Mouse (Mus musculus): ENCODE results near the gene Rasgef1b. TPM values are rescaled to one million over a fixed set of nuclear protein-coding genes. Genes with fewer than 3 reads are reported as not detected.
A peak's percentile ranks its signal among the peaks of the same experiment; 100 is the strongest.

Gene Rasgef1b
- polyA plus RNA-seq, 1 experiment from 2014 or later, result 39.7 TPM

GRCm38 (mm10) chr5:99519556-99519955, 209.3 kb downstream of the Rasgef1b start:
- Histone ChIP-seq H3K4me2 (replicated peaks) (no peak overlapping the region), H3K36me3 (no peaks in the 10 kb centered on the region), H3K4me1 (peaks cover 18% of the 10 kb centered on the region), H3K4me3 (no peak overlapping the region), H3K27me3 (replicated peaks) (no peaks in the 10 kb centered on the region), H3K27ac (no peak overlapping the region), H3K9ac (no peak overlapping the region), H3K9me3 (no peaks in the 10 kb centered on the region)
- 84% methylated on average over 2 of the region's 2 CpGs for WGBS
- ATAC-seq (ENCODE audit: low FRiP score, low read depth), result no peak

DNA sequence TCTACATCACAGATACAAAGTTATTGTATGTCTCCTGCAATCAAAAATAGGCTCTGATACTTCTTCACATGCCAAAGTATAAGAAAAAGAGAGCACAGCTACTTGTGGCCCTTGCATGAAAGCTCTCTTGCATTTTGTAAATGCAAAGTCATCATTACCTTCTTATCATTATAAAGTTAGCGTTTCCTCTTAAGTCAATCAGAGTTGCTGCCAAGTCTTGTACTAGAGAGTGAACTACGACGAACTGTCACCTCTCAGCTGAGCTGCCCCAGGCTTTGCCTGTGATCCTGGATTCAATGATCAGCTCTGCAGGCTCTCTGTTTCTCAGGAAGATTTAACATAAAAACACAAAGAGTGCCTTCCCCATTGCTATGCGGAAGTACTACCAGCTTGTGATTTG, 209.8 kb downstream of the Rasgef1b start:
- no peak overlapping the region for H3K9ac ChIP-seq
- H3K36me3 ChIP-seq, result no peaks in the 10 kb centered on the region
- H3K4me3 ChIP-seq, result no peak overlapping the region
- no peaks in the 10 kb centered on the region for H3K9me3 ChIP-seq
- no peak overlapping the region for H3K27ac ChIP-seq
- no peak overlapping the region for H3K4me2 ChIP-seq (replicated peaks)
- ATAC-seq (ENCODE audit: low FRiP score, low read depth), result no peak
- H3K27me3 ChIP-seq (replicated peaks), result no peaks in the 10 kb centered on the region
- peaks cover 18% of the 10 kb centered on the region for H3K4me1 ChIP-seq
- WGBS, result 53% methylated on average over 4 of the region's 4 CpGs

- no peak overlapping the region for H3K9ac ChIP-seq
- no peak overlapping the region for H3K4me3 ChIP-seq
- no peak for ATAC-seq (ENCODE audit: low FRiP score, low read depth)
- peaks cover 17% of the 10 kb centered on the region; the same call in 1 of the 2 replicates for H3K4me1 ChIP-seq
- WGBS, result 93% methylated on average over 5 of the region's 5 CpGs
- H3K27ac ChIP-seq, result no peak overlapping the region
- no peaks in the 10 kb centered on the region for H3K9me3 ChIP-seq
- no peaks in the 10 kb centered on the region for H3K27me3 ChIP-seq (replicated peaks)
- no peaks in the 10 kb centered on the region for H3K36me3 ChIP-seq
- H3K4me2 ChIP-seq (replicated peaks), result no peak overlapping the region
Measured at GRCm38 (mm10) chr5:99516207-99516606, 212.7 kb downstream of the Rasgef1b start.

DNA sequence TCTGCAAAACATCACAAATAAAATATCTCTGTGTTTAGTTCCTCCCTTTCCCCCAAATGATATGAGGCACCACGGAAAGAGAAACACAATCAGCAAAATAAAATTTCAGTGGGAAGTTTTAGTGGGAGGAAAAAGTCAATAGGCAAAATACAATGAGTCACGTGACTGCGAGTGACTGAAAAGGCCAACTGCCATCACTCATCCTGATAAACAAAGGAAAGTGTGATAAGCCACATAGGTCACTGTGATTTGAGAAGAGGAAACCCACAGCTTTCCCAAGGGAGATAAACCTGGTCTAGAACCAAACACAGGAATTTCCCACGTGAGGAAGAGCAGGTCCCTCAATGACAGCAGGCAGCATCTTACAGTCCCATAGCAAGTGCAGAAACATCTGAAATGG, 213.1 kb downstream of the Rasgef1b start:
- Histone ChIP-seq H3K36me3 (no peaks in the 10 kb centered on the region), H3K27ac (no peak overlapping the region), H3K4me3 (no peak overlapping the region), H3K4me2 (replicated peaks) (no peak overlapping the region), H3K9me3 (no peaks in the 10 kb centered on the region), H3K9ac (no peak overlapping the region), H3K27me3 (replicated peaks) (no peaks in the 10 kb centered on the region), H3K4me1 (peaks cover 17% of the 10 kb centered on the region; the same call in 1 of the 2 replicates)
- WGBS, result 84% methylated on average over 4 of the region's 4 CpGs
- no peak for ATAC-seq (ENCODE audit: low FRiP score, low read depth)

DNA sequence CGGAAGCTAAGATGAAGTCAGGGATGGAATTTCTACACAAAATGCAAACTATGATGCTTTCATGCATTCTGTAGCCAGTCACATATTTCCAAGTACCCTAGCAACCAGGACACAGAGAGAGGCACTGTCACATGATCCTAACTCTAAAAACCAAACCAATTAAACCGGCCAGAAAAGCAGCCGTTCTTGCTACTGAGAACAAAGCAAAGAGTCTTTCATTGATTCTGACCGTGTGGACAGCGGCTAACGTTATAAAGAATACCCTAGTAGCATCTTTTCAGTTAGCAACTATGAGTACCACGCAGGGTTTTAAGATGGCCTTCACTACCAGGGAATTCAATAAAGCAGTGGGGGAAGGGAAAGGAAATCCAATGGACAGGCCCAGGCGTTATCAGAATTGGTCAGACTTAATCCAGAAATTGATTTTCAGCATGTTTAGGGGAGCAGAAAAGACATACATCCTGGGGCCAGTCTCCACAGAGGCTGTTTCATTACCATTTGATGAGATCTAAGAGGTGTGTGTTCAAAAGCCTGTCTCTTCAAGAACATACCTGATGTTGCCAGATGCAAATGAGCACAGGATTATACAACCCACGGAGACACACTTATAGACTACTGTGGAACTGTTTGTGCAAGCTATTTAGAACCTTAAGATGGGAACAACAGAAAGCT, 215.5 kb downstream of the Rasgef1b start:
- Histone ChIP-seq H3K36me3 (no peaks in the 10 kb centered on the region), H3K27ac (no peak overlapping the region), H3K4me1 (peaks cover 7% of the 10 kb centered on the region; the same call in 1 of the 2 replicates), H3K9ac (no peak overlapping the region), H3K4me2 (replicated peaks) (no peak overlapping the region), H3K27me3 (replicated peaks) (no peaks in the 10 kb centered on the region), H3K4me3 (no peak overlapping the region), H3K9me3 (no peaks in the 10 kb centered on the region)
- WGBS, result 34% methylated on average over 9 of the region's 9 CpGs
- ATAC-seq (ENCODE audit: low FRiP score, low read depth), result peak; percentile 76; the same call in 1 of the 2 replicates

- no peak for ATAC-seq (ENCODE audit: low FRiP score, low read depth)
- 66% methylated on average over 11 of the region's 11 CpGs for WGBS
Measured at GRCm38 (mm10) chr5:99511081-99511480, 217.8 kb downstream of the Rasgef1b start.

GRCm38 (mm10) chr5:99506109-99506508, 222.8 kb downstream of the Rasgef1b start:
- Histone ChIP-seq H3K27me3 (replicated peaks) (no peaks in the 10 kb centered on the region), H3K4me1 (peaks cover 5% of the 10 kb centered on the region; the same call in 1 of the 2 replicates), H3K27ac (no peak overlapping the region), H3K4me2 (replicated peaks) (no peak overlapping the region), H3K36me3 (no peaks in the 10 kb centered on the region), H3K9ac (no peak overlapping the region), H3K9me3 (no peaks in the 10 kb centered on the region), H3K4me3 (no peak overlapping the region)
- ATAC-seq (ENCODE audit: low FRiP score, low read depth), result no peak
- 79% methylated on average over 7 of the region's 7 CpGs for WGBS

More at GRCm38 (mm10) chr5:99511081-99511480, 217.8 kb downstream of the Rasgef1b start:
- Histone ChIP-seq H3K9me3 (no peaks in the 10 kb centered on the region), H3K9ac (no peak overlapping the region), H3K27ac (no peak overlapping the region), H3K27me3 (replicated peaks) (no peaks in the 10 kb centered on the region), H3K4me3 (no peak overlapping the region), H3K4me1 (peaks cover 7% of the 10 kb centered on the region; the same call in 1 of the 2 replicates), H3K4me2 (replicated peaks) (no peak overlapping the region), H3K36me3 (no peaks in the 10 kb centered on the region)

DNA sequence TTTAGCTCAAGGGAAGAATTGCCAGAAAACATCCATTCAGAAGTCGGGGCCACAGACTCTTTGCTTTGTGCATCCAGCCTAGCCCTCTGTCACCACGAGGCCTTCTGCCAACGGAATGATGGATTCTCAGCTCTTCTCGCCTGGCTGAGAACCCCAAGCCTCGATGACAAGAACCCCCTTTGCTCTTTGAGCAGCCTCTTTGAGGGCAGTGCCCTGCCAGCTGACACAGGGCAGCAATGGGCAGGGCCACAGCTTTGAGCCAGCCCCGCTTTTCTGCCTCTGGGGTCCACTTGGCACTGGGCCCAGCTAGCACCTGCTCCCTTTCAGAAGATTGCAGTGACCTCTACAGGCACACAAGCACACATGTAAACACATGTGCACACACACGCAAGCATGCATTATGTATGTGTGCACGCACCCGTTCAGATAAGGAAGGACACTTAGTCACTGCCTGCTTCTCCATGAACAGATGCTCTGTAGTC, 224.5 kb downstream of the Rasgef1b start:
- 31% methylated on average over 9 of the region's 9 CpGs for WGBS
- Histone ChIP-seq H3K36me3 (no peaks in the 10 kb centered on the region), H3K4me1 (peaks cover 5% of the 10 kb centered on the region; the same call in 1 of the 2 replicates), H3K9me3 (no peaks in the 10 kb centered on the region), H3K4me2 (replicated peaks) (no peak overlapping the region), H3K4me3 (no peak overlapping the region), H3K27ac (no peak overlapping the region), H3K27me3 (replicated peaks) (no peaks in the 10 kb centered on the region), H3K9ac (no peak overlapping the region)
- peak; percentile 88 for ATAC-seq (ENCODE audit: low FRiP score, low read depth)

GRCm38 (mm10) chr5:99502681-99503080, 226.2 kb downstream of the Rasgef1b start:
- ATAC-seq (ENCODE audit: low FRiP score, low read depth), result no peak
- H3K4me3 ChIP-seq, result no peak overlapping the region
- H3K9me3 ChIP-seq, result no peaks in the 10 kb centered on the region
- no peaks in the 10 kb centered on the region for H3K36me3 ChIP-seq
- 84% methylated on average over 9 of the region's 9 CpGs for WGBS
- H3K9ac ChIP-seq, result no peak overlapping the region
- no peak overlapping the region for H3K4me2 ChIP-seq (replicated peaks)
- H3K27me3 ChIP-seq (replicated peaks), result no peaks in the 10 kb centered on the region
- H3K4me1 ChIP-seq, result peaks cover 6% of the 10 kb centered on the region; the same call in 1 of the 2 replicates
- no peak overlapping the region for H3K27ac ChIP-seq

GRCm38 (mm10) chr5:99499404-99500089, 229.3 kb downstream of the Rasgef1b start:
- 90% methylated on average over 7 of the region's 7 CpGs for WGBS
- H3K9me3 ChIP-seq, result no peaks in the 10 kb centered on the region
- ATAC-seq (ENCODE audit: low FRiP score, low read depth), result no peak
- H3K27ac ChIP-seq, result no peak overlapping the region
- H3K4me1 ChIP-seq, result peaks cover 16% of the 10 kb centered on the region; the same call in 1 of the 2 replicates
- no peaks in the 10 kb centered on the region for H3K27me3 ChIP-seq (replicated peaks)
- H3K36me3 ChIP-seq, result no peaks in the 10 kb centered on the region
- H3K4me2 ChIP-seq (replicated peaks), result no peak overlapping the region
- H3K9ac ChIP-seq, result no peak overlapping the region
- H3K4me3 ChIP-seq, result no peak overlapping the region

- no peak for ATAC-seq (ENCODE audit: low FRiP score, low read depth)
- WGBS, result 76% methylated on average over 11 of the region's 11 CpGs
Measured at GRCm38 (mm10) chr5:99497856-99498255, 231.0 kb downstream of the Rasgef1b start.

DNA sequence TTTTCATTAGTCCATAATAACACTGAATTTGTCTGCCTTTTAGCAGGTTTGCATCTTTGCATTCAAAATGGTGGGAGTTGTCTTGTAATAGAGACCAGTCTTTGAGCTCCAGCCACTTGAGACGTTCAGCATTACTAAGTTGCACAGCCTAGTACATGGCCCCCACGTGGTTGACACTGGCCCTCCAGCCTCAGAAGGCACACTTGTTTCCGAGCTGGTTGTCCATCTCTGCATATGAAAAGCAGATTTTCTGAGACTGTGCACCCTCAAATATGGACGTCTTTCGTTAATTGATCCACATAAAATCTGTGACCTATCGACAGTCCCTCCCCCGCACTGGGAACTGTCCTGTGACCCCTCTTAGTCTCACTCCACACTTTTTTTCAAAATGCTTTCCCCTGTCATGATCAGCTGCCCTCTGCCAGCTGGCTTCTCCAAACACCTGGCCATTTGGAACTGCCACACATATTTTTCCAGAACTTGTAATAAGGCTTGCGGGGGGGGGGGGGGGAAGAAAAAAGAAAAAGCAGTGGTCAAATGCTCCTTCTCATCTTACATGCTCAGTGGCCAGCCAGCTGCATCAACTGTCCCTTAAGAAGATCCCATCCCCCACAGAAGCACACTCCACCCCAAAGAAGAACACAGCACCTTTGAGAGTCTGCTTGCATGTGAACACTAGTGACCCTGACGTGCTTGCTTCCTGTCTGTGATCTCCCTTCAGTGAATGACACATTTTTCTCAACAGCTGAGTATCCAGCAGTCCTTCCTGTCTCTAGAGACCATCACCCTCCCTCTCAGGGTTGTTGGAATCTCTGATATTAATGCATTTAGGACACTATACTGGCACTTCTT, 231.7 kb downstream of the Rasgef1b start:
- ATAC-seq (ENCODE audit: low FRiP score, low read depth), result no peak
- Histone ChIP-seq H3K4me1 (peaks cover 13% of the 10 kb centered on the region; the same call in 1 of the 2 replicates), H3K27me3 (replicated peaks) (no peaks in the 10 kb centered on the region), H3K4me2 (replicated peaks) (no peak overlapping the region), H3K36me3 (no peaks in the 10 kb centered on the region), H3K9ac (no peak overlapping the region), H3K27ac (no peak overlapping the region), H3K4me3 (no peak overlapping the region), H3K9me3 (no peaks in the 10 kb centered on the region)
- WGBS, result 65% methylated on average over 9 of the region's 9 CpGs

More at GRCm38 (mm10) chr5:99497856-99498255, 231.0 kb downstream of the Rasgef1b start:
- Histone ChIP-seq H3K9me3 (no peaks in the 10 kb centered on the region), H3K4me1 (peaks cover 13% of the 10 kb centered on the region; the same call in 1 of the 2 replicates), H3K36me3 (no peaks in the 10 kb centered on the region), H3K9ac (no peak overlapping the region), H3K4me2 (replicated peaks) (no peak overlapping the region), H3K27me3 (replicated peaks) (no peaks in the 10 kb centered on the region), H3K27ac (no peak overlapping the region), H3K4me3 (no peak overlapping the region)

Measured in neural tube, embryonic 12.5 days (tissue).